Mouse (Mus musculus) hindbrain, embryonic 13.5 days (tissue): ENCODE measurements at regions not wholly inside any gene's neighbourhood (a gene's known extent, or its start where the extent isn't known, plus 50 kb on each side); places are given as distances from the start of the nearest gene placed in this dataset.
A peak's percentile ranks its signal among the peaks of the same experiment; 100 is the strongest.

Experiments used
- ATAC-seq: fragments of 200-750 bp; cut with Nextera tagmentation; 2 replicates; pipeline ENCODE4 v1.8.0; 2017; ENCODE audit warnings: moderate TSS enrichment; ENCODE audit not compliant: low FRiP score
- H3K27ac ChIP-seq: fragments of 300-500 bp; sonication (generic); 2 replicates; pipeline ENCODE4 v1.5.1; 2015; ENCODE audit warnings: inconsistent platforms, mild to moderate bottlenecking, moderate library complexity
- H3K27me3 ChIP-seq: fragments of 300-500 bp; sonication (generic); 2 replicates; pipeline ENCODE4 v1.6.1; 2015; ENCODE audit warnings: mild to moderate bottlenecking, inconsistent platforms
- H3K36me3 ChIP-seq: fragments of 300-500 bp; sonication (generic); 2 replicates; pipeline ENCODE4 v1.6.1; 2015; ENCODE audit warnings: mild to moderate bottlenecking, inconsistent platforms
- H3K4me1 ChIP-seq: fragments of 300-500 bp; sonication (generic); replicated peaks from 2 replicates; pipeline ENCODE4 v1.6.1; 2015; ENCODE audit warnings: inconsistent platforms
- H3K4me2 ChIP-seq: fragments of 300-500 bp; sonication (generic); 2 replicates; pipeline ENCODE4 v1.6.1; 2015; ENCODE audit warnings: inconsistent platforms, mild to moderate bottlenecking, moderate library complexity
- H3K4me3 ChIP-seq: fragments of 300-500 bp; sonication (generic); 2 replicates; pipeline ENCODE4 v1.5.1; 2015; ENCODE audit warnings: mild to moderate bottlenecking, inconsistent platforms
- H3K9ac ChIP-seq: fragments of 300-500 bp; sonication (generic); 2 replicates; pipeline ENCODE4 v1.6.1; 2015; ENCODE audit warnings: mild to moderate bottlenecking, inconsistent platforms
- H3K9me3 ChIP-seq: fragments of 300-500 bp; sonication (generic); 2 replicates; pipeline ENCODE4 v1.6.1; 2016; ENCODE audit warnings: inconsistent platforms
- WGBS: fragments of 180-500 bp; shearing (Covaris S2); methylation state at CpG from one replicate; pipeline ENCODE4 v1.1.7; 2015; 5-methylcytosine and 5-hydroxymethylcytosine counted together

GRCm38 (mm10) chr13:71245326-71245725 is 403.7 kb upstream of the Adamts16 start:
- 0 out of 2 replicates have a peak, but pooled peaks cover 7% of the 10 kb centered on the region for H3K27me3 ChIP-seq
- H3K36me3 ChIP-seq, result no peaks in the 10 kb centered on the region
- 93% methylated on average over 4 of the region's 4 CpGs for WGBS
- H3K4me3 ChIP-seq, result no peak overlapping the region
- no peak overlapping the region for H3K27ac ChIP-seq
- no peak overlapping the region for H3K9ac ChIP-seq
- H3K9me3 ChIP-seq, result no peaks in the 10 kb centered on the region
- no peak overlapping the region for H3K4me2 ChIP-seq
- ATAC-seq, result no peak
- peaks cover 10% of the 10 kb centered on the region for H3K4me1 ChIP-seq

DNA sequence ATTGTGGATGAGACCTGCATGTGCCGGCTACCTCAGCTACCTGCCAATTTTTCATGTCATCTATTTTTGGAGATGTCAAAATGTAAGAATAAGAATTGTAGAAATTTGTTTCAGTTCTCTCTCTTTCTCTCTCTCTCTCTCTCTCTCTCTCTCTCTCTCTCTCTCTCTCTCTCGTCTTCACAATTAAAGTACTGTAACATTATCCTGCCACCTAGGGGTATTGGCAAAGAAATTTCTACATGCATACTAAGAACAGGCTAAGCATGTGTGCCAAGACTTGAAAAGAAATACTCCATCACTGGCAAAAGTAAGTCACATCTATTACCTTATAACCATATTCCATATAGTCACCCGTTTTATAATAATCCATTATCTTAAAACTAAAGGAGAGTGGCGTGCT is 398.2 kb upstream of the Adamts16 start:
- Histone ChIP-seq H3K9ac (no peak overlapping the region), H3K4me2 (no peak overlapping the region), H3K4me3 (no peak overlapping the region), H3K4me1 (no peaks in the 10 kb centered on the region), H3K9me3 (no peaks in the 10 kb centered on the region), H3K36me3 (no peaks in the 10 kb centered on the region), H3K27ac (no peak overlapping the region), H3K27me3 (0 out of 2 replicates have a peak, but pooled peaks cover 4% of the 10 kb centered on the region)
- no peak for ATAC-seq
- WGBS, result 65% methylated on average over 4 of the region's 4 CpGs

DNA sequence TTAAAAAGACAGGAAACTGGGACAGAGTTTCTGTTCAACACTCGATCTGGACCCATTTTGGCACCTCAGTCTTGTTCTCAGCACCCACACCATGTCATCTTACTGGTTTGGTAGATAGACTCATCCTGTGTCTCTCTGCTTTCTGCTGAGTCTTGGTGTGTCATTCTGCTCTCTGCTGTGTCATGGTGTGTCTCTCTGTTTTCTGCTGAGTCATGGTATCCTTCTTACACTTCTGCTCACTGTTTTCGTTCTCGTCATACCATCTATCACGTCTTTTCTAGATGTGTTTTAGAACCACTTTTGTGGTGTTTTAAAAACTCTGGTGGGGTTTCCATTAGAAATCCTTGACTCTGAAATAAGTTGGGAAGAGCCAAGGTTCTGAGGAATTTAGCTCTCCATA is 393.7 kb upstream of the Adamts16 start:
- ATAC-seq, result no peak
- H3K9me3 ChIP-seq, result no peaks in the 10 kb centered on the region
- WGBS, result 92% methylated on average over 4 of the region's 4 CpGs
- no peak overlapping the region for H3K27ac ChIP-seq
- no peaks in the 10 kb centered on the region for H3K4me1 ChIP-seq
- H3K4me2 ChIP-seq, result no peak overlapping the region
- H3K27me3 ChIP-seq, result 0 out of 2 replicates have a peak, but pooled peaks cover 7% of the 10 kb centered on the region
- no peak overlapping the region for H3K4me3 ChIP-seq
- no peaks in the 10 kb centered on the region for H3K36me3 ChIP-seq
- H3K9ac ChIP-seq, result no peak overlapping the region

DNA sequence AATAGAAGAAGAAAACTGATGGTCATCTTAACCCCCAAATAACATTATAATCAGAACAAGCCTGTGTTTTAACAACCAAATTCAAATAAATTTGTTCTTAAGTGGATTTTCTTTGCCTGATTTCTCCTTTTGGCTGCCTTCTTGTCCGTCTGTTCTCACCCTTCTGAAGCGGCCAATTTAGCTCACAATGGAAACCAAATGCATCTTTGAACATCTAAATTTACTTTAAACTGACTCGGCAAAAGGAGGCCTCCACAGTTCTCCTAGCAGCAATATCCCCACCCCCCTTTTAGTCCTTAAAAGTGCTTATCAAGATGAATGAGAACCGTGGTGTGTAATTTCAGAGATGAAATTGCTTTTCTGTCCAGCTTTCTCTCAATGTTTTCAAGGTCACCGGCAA is 389.6 kb upstream of the Adamts16 start:
- Histone ChIP-seq H3K9ac (no peak overlapping the region), H3K4me3 (no peak overlapping the region), H3K4me2 (no peak overlapping the region), H3K27me3 (0 out of 2 replicates have a peak, but pooled peaks cover 3% of the 10 kb centered on the region), H3K4me1 (no peaks in the 10 kb centered on the region), H3K27ac (no peak overlapping the region), H3K36me3 (no peaks in the 10 kb centered on the region), H3K9me3 (no peaks in the 10 kb centered on the region)
- no peak for ATAC-seq
- WGBS, result 79% methylated on average over 5 of the region's 5 CpGs

DNA sequence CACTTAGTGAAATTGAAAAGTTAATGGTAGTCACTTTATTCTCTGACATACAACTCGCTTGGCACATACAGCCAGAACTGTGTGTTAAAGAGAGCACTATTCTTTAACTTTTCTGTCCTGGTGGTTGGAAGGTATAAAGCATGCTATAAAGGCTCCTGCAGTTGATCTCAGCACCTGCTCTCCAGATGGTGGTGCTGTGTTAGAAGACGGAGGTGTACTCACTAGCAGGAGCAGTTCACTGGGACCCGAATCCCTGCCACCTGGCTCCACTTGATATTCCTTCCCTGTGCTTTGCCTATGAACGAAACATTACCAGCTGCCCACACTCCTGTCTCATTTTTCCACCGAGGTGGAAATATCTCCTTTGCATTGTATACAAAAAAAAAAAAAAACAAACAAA is 373.2 kb upstream of the Adamts16 start:
- WGBS, result 58% methylated on average over 5 of the region's 5 CpGs
- Histone ChIP-seq H3K4me3 (no peak overlapping the region), H3K4me1 (peaks cover 11% of the 10 kb centered on the region; the same call in 1 of the 2 replicates), H3K36me3 (no peaks in the 10 kb centered on the region), H3K27me3 (0 out of 2 replicates have a peak, but pooled peaks cover 3% of the 10 kb centered on the region), H3K9ac (no peak overlapping the region), H3K4me2 (no peak overlapping the region), H3K9me3 (no peaks in the 10 kb centered on the region), H3K27ac (no peak overlapping the region)
- no peak for ATAC-seq

- no peak overlapping the region for H3K9ac ChIP-seq
- H3K36me3 ChIP-seq, result no peaks in the 10 kb centered on the region
- no peaks in the 10 kb centered on the region for H3K9me3 ChIP-seq
- no peak overlapping the region for H3K27ac ChIP-seq
- ATAC-seq, result no peak
- H3K4me2 ChIP-seq, result no peak overlapping the region
- H3K4me3 ChIP-seq, result no peak overlapping the region
- H3K4me1 ChIP-seq, result peaks cover 11% of the 10 kb centered on the region; the same call in 1 of the 2 replicates
- 0 out of 2 replicates have a peak, but pooled peaks cover 3% of the 10 kb centered on the region for H3K27me3 ChIP-seq
- 36% methylated on average over 4 of the region's 4 CpGs for WGBS
Observed at GRCm38 (mm10) chr13:71211363-71211762, 369.8 kb upstream of the Adamts16 start.

- ATAC-seq, result no peak
- Histone ChIP-seq H3K4me3 (no peak overlapping the region), H3K9me3 (no peaks in the 10 kb centered on the region), H3K27ac (no peak overlapping the region), H3K4me1 (peaks cover 16% of the 10 kb centered on the region; the same call in 1 of the 2 replicates), H3K9ac (no peak overlapping the region), H3K36me3 (no peaks in the 10 kb centered on the region), H3K27me3 (0 out of 2 replicates have a peak, but pooled peaks cover 3% of the 10 kb centered on the region), H3K4me2 (no peak overlapping the region)
- WGBS, result 23% methylated on average over 7 of the region's 7 CpGs
Observed at GRCm38 (mm10) chr13:71210658-71211251, 369.1 kb upstream of the Adamts16 start.

GRCm38 (mm10) chr13:71205708-71206107 is 364.1 kb upstream of the Adamts16 start:
- Histone ChIP-seq H3K9ac (no peak overlapping the region), H3K27ac (no peak overlapping the region), H3K4me2 (no peak overlapping the region), H3K9me3 (no peaks in the 10 kb centered on the region), H3K27me3 (no peaks in the 10 kb centered on the region), H3K4me1 (peaks cover 14% of the 10 kb centered on the region), H3K4me3 (no peak overlapping the region), H3K36me3 (no peaks in the 10 kb centered on the region)
- WGBS, result 54% methylated on average over 3 of the region's 3 CpGs
- no peak for ATAC-seq

DNA sequence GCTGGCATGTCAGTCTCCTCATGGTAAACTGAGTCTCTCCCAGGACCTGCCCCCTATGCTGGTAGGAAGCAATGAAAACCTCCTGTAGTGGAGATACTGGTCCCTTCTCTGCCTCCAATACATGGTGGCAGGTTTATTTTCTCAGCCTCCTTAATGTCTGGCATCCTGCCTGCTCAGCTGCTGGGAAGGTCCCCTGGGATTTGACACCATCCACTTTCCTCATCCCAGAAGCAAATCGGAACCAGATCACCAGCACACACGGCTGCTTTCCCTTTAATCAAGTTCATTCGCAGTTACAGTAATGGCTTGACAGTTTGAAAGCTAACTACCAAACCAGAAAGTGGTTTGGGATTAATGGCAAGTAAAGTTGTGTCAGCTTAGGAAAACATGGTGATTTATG is 359.0 kb upstream of the Adamts16 start:
- H3K36me3 ChIP-seq, result no peaks in the 10 kb centered on the region
- 0 out of 2 replicates have a peak, but pooled peaks have one; percentile 32 for ATAC-seq
- 36% methylated on average over 3 of the region's 3 CpGs for WGBS
- no peak overlapping the region for H3K4me3 ChIP-seq
- H3K9me3 ChIP-seq, result no peaks in the 10 kb centered on the region
- H3K27me3 ChIP-seq, result no peaks in the 10 kb centered on the region
- no peak overlapping the region for H3K9ac ChIP-seq
- H3K4me1 ChIP-seq, result peaks cover 11% of the 10 kb centered on the region; the same call in 1 of the 2 replicates
- no peak overlapping the region for H3K27ac ChIP-seq
- H3K4me2 ChIP-seq, result no peak overlapping the region

- Histone ChIP-seq H3K9me3 (no peaks in the 10 kb centered on the region), H3K27me3 (no peaks in the 10 kb centered on the region), H3K36me3 (no peaks in the 10 kb centered on the region), H3K27ac (no peak overlapping the region), H3K9ac (no peak overlapping the region), H3K4me1 (peaks cover 5% of the 10 kb centered on the region; the same call in 1 of the 2 replicates), H3K4me3 (no peak overlapping the region), H3K4me2 (no peak overlapping the region)
- no peak for ATAC-seq
- WGBS, result 88% methylated on average over 4 of the region's 4 CpGs
Observed at GRCm38 (mm10) chr13:71195675-71196074, 354.1 kb upstream of the Adamts16 start.

DNA sequence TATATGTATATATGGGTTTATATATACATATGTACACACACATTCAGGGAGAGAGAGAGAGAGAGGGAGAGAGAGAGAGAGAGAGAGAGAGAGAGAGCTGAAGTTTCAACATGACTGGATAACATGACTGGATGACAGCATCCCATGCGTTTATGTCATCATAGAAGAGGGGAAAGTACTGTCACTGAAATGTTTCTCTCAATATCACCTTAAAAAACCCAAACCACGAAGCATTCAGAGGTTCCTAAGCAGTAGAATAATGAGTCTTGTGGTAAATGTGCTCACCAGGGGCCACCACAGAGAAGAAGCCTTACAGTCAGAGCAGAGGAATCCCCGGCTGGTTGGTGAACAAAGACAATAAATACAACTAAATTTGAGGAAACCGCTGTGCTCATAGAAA is 342.9 kb upstream of the Adamts16 start:
- no peaks in the 10 kb centered on the region for H3K36me3 ChIP-seq
- H3K9ac ChIP-seq, result no peak overlapping the region
- 80% methylated on average over 4 of the region's 4 CpGs for WGBS
- no peaks in the 10 kb centered on the region for H3K9me3 ChIP-seq
- no peak for ATAC-seq
- no peaks in the 10 kb centered on the region for H3K27me3 ChIP-seq
- H3K27ac ChIP-seq, result no peak overlapping the region
- no peak overlapping the region for H3K4me2 ChIP-seq
- no peak overlapping the region for H3K4me3 ChIP-seq
- H3K4me1 ChIP-seq, result no peaks in the 10 kb centered on the region

DNA sequence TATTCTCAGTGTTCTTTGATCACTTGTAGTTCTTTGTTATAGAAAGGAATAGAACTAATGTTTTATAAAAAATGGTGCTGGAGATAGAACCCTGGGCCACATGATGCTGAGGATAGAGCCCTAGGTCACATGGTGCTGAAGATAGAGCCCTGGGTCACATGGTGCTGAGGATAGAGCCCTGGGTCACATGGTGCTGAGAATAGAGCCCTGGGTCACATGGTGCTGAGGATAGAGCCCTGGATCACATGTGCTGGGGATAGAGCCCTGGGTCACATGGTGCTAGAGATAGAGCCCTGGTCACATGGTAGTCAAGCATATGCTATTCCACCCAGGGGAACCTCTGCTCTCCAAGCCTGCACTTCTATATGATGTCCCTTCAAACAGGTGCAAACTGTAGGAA is 337.5 kb upstream of the Adamts16 start:
- H3K4me2 ChIP-seq, result no peak overlapping the region
- H3K27ac ChIP-seq, result no peak overlapping the region
- no peak overlapping the region for H3K4me3 ChIP-seq
- ATAC-seq, result no peak
- H3K36me3 ChIP-seq, result no peaks in the 10 kb centered on the region
- H3K27me3 ChIP-seq, result no peaks in the 10 kb centered on the region
- H3K4me1 ChIP-seq, result no peaks in the 10 kb centered on the region
- H3K9ac ChIP-seq, result no peak overlapping the region
- no peaks in the 10 kb centered on the region for H3K9me3 ChIP-seq

DNA sequence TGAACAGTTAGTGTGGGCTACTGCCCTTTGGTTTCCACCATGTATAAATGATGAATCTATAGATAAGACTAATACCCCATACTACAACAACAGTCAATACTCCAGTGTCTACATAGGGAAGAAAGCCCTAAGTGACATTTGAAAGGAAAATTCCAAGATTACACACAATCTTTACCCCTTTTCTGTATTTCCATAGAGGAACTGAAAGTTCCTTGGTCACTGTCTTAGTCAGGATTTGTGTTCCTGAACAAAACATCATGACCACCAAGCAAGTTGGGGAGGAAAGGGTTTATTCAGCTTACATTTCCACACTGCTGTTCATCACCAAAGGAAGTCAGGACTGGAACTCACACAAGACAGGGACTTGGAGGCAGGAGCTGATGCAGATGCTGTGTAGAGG is 332.7 kb upstream of the Adamts16 start:
- Histone ChIP-seq H3K4me2 (no peak overlapping the region), H3K27ac (no peak overlapping the region), H3K27me3 (no peaks in the 10 kb centered on the region), H3K9ac (no peak overlapping the region), H3K4me1 (no peaks in the 10 kb centered on the region), H3K9me3 (no peaks in the 10 kb centered on the region), H3K36me3 (no peaks in the 10 kb centered on the region), H3K4me3 (no peak overlapping the region)
- no peak for ATAC-seq
